Mouse (Mus musculus) left cerebral cortex, postnatal 14 days (tissue): Measurements from ENCODE around the gene 9330182L06Rik. TPM values are rescaled to one million over a fixed set of nuclear protein-coding genes. Genes with fewer than 3 reads are reported as not detected.

Experiments used
- DNase-seq, 2 experiments: peaks; one replicate each; pipeline ENCODE4 v3.0.0; 2021 to 2022; ENCODE audit warnings: low spot score in 2 of 2, mixed read lengths in 1 of 2
- intact Hi-C: fragments of 180-260 bp; cut with DNase I; formaldehyde crosslinking; loops from one replicate; pipeline ENCODE4 v1.15.1; 2025
- long read RNA-seq, 2 experiments: library from polyadenylated mRNA; stranded (forward); transcript quantifications; one replicate each; pipeline ENCODE4 v2.0.0; 2021
- total RNA-seq, 2 experiments: library from RNA; stranded (reverse); gene quantifications; 2 replicates each; pipeline ENCODE4 v1.2.3; 2021

The 9330182L06Rik gene
- 10 to 100 TPM; 36.9 to 37.4 TPM for total RNA-seq
- long read RNA-seq, experiment 1, full-length matches to known transcripts, result 16 of 246 reads
- long read RNA-seq, experiment 1, partial matches to known transcripts, result 8 of 246 reads
- long read RNA-seq, experiment 1, other reads (novel, unspliced or antisense), result 222 of 246 reads
- long read RNA-seq, experiment 2, full-length matches to known transcripts, result 11 of 183 reads
- long read RNA-seq, experiment 2, partial matches to known transcripts, result 3 of 183 reads
- long read RNA-seq, experiment 2, other reads (novel, unspliced or antisense), result 169 of 183 reads

- peak; percentile 69 to 77 for DNase-seq
- intact Hi-C loops, result loop anchor here (5.0 kb wide), 2 partner anchors 103 to 157 kb away; partner anchors contain the start of gene Dmtf1
These were observed at the start of gene 9330182L06Rik for GRCm38 (mm10) chr5:9265586-9266279. Gene 9330182L06Rik, plus strand, starts transcription at chr5:9266118.

DNA sequence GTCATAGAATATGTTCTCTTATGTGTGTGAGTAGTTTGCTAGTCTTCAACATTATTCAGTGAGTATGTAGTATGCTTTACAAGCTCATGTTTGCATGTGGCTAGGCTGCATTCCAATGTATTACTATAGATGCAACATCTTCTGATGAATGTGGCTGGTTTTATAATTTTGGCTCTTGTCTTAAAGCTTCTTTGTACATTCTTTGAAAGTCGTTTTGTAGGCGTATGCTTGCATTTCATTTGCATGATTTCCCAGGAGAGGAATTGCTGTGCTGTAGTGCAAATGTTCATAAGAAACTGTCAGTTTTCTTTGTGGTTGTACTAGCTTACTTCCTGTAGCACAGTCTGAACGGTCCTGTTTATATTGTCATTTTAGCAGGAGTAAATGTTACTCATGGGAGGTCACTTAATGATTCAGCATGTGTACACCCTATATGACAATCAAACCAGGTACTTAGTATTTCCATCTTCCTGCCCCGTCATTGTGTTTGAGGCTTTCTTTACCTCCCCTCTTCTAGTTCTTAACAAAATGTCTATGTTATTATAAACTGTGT, 38.4 kb upstream of the 9330182L06Rik start:
- DNase-seq, result peak; percentile 14 to 55

DNA sequence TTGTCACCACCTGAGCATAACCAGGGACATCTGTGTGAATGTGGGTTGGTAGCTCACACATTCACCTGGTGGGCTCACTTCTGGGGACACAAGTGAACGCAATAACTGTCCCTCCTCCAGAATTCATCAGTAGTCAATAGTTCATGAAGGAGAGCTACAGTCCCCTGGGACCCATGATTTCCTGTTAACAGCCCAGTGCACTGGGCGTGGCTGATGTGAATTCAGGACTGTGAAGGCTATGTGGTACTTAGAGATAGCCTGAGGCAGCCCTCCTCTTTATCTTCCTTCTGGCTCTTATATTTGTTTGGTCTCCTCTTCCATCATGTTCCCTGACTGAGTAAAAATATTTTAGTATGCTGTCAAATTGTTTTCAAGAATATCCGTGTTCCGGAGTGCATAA, 1.6 kb upstream of the 9330182L06Rik start:
- DNase-seq, result no peak
- intact Hi-C loops, result no loop called here

More for the DNA sequence above, 38.4 kb upstream of the 9330182L06Rik start:
- intact Hi-C loops, result no loop called here

DNA sequence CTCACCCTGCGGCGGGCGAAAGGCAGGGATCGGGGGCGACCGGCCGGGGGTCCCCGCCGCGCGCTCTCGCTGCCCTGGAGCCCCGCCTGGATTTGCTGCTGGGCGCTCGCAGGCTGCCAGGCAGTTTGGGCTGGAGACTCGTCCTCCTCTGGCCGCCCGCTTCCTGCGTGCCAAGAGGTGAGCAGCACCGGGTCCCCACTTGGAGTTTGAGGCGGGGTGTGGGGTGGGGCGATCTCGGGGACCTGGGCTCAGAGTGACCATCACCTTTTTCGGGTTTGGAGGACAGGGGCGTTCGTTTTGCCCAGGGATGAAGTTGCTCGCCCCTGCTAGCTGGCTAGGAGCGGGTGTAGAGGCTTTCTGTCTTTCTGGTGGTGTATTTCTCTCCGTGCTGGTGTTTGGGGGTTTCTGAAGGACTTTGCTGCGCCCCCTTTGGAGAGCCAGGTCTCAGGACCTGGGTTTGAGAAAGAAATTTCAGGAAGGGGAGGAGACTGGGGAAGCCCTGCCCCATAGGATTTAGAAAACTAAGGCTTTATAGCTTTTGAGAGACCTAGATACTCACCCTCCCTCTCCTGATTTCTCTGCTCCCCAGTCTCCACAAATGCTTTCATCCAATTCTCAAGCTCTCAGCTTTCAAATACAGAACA, 484 bp downstream of the 9330182L06Rik start:
- peak in 1 of 2 experiments; percentile 8 for DNase-seq
- intact Hi-C loops, result loop anchor here (5.0 kb wide), 2 partner anchors 104 to 156 kb away; partner anchors contain the start of gene Dmtf1

DNA sequence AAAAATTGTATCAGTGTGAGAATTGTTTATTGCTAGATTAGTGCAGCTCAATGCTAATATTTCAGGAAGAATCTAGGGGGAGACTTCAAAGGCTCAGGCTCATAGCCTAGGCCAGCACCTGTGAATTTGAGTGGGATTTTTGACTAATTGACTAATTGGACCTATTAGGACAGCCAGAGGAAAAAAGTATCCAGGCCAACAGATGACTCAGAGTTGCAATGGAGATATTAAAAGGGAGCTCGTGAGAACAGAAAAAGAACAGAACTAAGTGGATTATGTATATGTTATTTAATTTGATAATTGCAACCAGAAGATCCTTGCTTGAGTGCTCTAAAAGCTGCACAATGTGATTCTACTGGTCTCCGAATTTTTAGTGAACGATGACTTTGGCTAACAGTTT, 3.7 kb downstream of the 9330182L06Rik start:
- DNase-seq, result no peak
- intact Hi-C loops, result loop anchor here (5.0 kb wide), 2 partner anchors 107 to 153 kb away; partner anchors contain the start of gene Dmtf1

GRCm38 (mm10) chr5:9272976-9273375, 7.1 kb downstream of the 9330182L06Rik start:
- intact Hi-C loops, result no loop called here
- DNase-seq, result no peak

- DNase-seq, result peak in 1 of 2 experiments; percentile 18
- intact Hi-C loops, result no loop called here
These were observed 30.0 kb downstream of the 9330182L06Rik start for GRCm38 (mm10) chr5:9295777-9296549.

DNA sequence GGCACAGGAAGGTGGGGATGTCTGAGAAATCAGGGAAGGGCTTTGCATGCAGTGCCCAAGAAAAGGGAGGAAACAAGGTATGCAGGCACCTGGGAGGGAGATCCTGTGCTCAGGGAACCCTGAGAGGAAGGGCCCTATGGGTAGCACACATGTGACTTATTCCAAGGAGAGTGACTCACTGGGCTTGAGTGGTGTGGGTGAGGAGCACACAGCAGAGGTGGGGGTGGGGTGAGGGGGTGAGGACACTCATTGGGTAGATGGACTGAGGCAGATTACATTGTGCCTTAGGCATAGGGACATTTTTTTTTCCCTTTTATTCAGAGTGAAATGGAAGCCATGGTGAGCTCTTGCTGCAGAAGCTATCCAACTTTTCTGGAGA, 30.6 kb downstream of the 9330182L06Rik start:
- intact Hi-C loops, result no loop called here
- DNase-seq, result no peak

GRCm38 (mm10) chr5:9326863-9327262, 60.9 kb downstream of the 9330182L06Rik start:
- intact Hi-C loops, result no loop called here
- DNase-seq, result no peak

GRCm38 (mm10) chr5:9327528-9327927, 61.6 kb downstream of the 9330182L06Rik start:
- intact Hi-C loops, result no loop called here
- no peak for DNase-seq

GRCm38 (mm10) chr5:9338756-9339510, 73.0 kb downstream of the 9330182L06Rik start:
- no peak for DNase-seq
- intact Hi-C loops, result no loop called here

GRCm38 (mm10) chr5:9339511-9340173, 73.7 kb downstream of the 9330182L06Rik start:
- no peak for DNase-seq
- intact Hi-C loops, result no loop called here

GRCm38 (mm10) chr5:9344581-9344980, 78.7 kb downstream of the 9330182L06Rik start:
- DNase-seq, result no peak
- intact Hi-C loops, result no loop called here

- DNase-seq, result no peak
- intact Hi-C loops, result no loop called here
These were observed 79.2 kb downstream of the 9330182L06Rik start for GRCm38 (mm10) chr5:9345038-9345617.

DNA sequence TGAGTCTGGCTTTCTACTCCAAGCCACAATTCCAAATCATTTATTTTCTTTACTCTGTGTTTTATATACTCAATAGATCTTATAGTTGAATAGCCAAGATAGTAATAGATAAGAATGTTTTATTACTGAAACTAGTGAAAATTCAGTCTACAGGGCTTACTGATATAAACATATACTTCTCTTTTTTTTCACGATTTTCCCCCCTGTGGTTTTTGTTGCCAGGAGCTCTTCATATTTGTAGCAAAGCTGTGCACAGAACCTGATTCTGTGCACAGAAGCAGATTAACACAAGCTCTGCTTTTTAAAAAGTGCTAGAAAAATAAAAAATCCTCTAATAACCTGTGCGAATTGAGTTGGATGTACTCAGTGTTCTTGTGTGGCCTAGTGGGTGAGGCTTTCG, 79.7 kb downstream of the 9330182L06Rik start:
- no peak for DNase-seq
- intact Hi-C loops, result no loop called here

GRCm38 (mm10) chr5:9346510-9346909, 80.6 kb downstream of the 9330182L06Rik start:
- intact Hi-C loops, result no loop called here
- DNase-seq, result no peak

DNA sequence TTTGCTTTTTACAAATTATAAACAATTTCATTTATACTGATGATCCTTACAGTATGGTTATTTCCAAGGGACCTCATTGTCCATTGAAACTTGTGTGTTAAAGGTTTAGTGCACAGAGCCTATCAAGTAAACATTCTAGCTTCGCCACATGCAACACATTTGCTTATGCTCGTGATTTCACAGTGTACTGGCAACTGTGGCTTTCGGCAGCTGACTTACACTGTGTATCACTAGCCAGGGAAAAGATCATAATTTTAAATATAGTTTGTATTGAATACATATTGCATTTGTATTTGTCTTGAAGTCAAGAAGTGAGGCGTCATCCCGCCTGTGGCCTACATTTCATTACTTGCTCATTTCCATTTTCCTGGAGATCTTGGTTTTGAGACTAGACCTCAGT, 86.2 kb downstream of the 9330182L06Rik start:
- DNase-seq, result no peak
- intact Hi-C loops, result no loop called here

DNA sequence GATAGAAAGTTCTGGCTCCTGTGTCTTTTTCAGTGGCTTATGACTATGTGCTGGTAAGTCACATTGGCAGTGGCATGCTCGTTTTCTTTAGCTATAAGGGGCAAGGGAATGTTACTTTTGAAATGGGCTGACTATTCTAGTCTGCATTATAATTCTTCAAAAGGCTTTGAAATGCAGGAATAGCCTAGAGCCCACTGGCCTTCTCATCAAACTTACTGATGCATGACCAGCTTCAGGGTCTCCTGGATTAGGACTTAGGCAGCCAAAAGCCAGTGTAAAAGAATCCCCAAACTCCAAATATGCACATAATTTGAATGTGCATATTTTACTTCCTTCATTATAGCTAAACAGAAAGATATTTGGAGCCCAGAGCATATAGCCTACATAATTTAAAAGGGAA, 86.7 kb downstream of the 9330182L06Rik start:
- no peak for DNase-seq
- intact Hi-C loops, result no loop called here
